Mouse (Mus musculus) cortical plate, adult 2 months (tissue): Measurements from ENCODE around the gene Rundc1.
"Not testable (repeated sequence)": the region's sequence is repeated elsewhere in the genome, so short reads cannot be mapped to it uniquely, and the experiment has no call there.

Experiments
- CTCF ChIP-seq: fragments of 200-500 bp; IDR thresholded peaks from 2 replicates; pipeline ENCODE4 v1.5.1; 2011; ENCODE audit warnings: mild to moderate bottlenecking, control low read depth, low read length; ENCODE audit not compliant: insufficient read depth; ENCODE audit errors: extremely low read depth
- POLR2A ChIP-seq: fragments of 200-500 bp; IDR thresholded peaks from 2 replicates; pipeline ENCODE4 v1.6.1; 2011; ENCODE audit warnings: mild to moderate bottlenecking, low read length, control low read depth; ENCODE audit not compliant: insufficient read depth; ENCODE audit errors: extremely low read depth

DNA sequence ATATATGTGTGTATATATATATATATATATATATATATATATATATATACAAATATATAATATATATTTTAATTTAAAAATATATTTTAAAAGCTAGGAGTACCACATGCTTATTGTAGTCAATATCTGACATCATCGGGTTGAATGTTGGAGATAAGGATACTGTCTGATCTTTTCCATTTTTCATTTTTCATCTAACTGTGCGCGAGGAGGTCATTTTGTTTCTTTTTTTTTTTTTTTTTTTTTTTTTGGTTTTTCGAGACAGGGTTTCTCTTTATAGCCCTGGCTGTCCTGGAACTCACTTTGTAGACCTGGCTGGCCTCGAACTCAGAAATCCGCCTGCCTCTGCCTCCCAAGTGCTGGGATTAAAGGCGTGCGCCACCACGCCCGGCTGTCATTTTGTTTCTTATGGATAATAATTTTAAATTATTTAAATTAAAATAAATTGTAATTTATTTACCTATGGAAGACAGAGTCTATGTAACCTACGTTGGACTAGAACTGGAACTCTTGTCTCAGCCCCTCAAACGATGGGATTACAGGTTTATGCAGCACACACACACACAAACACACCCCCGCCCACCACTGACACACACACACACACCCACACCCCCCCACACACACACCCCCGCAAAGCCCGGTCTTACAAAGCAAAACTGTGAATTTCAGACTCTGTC is 16.7 kb downstream of the Rundc1 start:
- not testable (repeated sequence) for TF ChIP-seq CTCF, POLR2A
